Mouse (Mus musculus) colon, adult 2 months (tissue): ENCODE results near the gene Otud3. TPM values are rescaled to one million over a fixed set of nuclear protein-coding genes. Genes with fewer than 3 reads are reported as not detected.

Experiments used
- polyA plus RNA-seq: library from polyadenylated mRNA; depleted of rRNA; stranded (reverse); fragments of >200 nt; gene quantifications from 2 replicates; pipeline ENCODE4 v1.2.3, GENCODE M21; 2012; rRNA removed

Gene Otud3
- 11.8 and 12.4 TPM in 2 replicates for polyA plus RNA-seq

GRCm38 (mm10) chr4:138913797-138914196, at the start of gene Otud3:
Gene Otud3 (minus strand): TSS chr4:138913945.

DNA sequence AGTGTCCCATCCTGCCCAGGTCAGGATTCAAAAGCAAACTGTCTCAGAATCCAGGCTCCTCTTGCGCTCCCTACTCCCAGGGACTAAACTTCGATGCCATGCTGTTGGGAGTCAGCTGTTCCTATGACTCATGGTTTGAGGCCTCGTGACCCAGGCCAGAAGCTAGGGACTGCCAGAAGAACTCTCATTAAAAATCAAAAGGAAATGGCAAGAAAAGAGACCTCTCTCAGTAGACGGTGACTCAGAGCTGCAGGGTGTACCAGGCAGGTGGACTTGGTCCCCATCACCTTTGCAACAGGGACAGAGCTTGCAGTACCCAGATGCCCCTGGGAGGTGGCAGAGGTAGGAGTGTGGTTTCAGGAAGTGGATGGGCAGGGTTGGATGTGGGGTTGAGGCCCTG, 36.0 kb downstream of the Otud3 start, which contains the start of gene Pla2g2e:
Gene Pla2g2e, plus strand, starts transcription at position 212 of the 400 bp plus-strand sequence.

DNA sequence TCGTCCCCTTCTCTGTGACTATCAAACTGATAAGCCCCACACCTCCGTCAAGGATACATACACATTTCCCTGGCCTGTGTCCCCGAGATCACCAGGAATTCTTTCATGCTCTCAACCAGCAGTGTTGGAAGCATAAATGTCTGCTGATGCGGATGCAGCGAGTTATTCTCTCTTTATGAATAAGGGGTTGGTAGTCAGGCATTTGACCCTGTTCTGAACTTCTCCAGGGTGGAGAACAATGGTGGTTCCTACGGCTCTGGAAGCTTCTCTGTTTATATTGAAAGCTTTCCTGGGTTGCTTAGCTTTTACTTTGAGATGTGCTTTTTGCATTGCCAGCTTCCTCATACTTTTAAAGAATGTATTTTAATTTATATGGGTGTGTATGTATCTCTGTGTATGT, 39.9 kb downstream of the Otud3 start, which contains the start of gene Gm13030:
Gene Gm13030, minus strand, starts transcription at position 101 of the 400 bp plus-strand sequence.

GRCm38 (mm10) chr4:138863344-138863998, 50.3 kb downstream of the Otud3 start, which contains the start of gene Pla2g5:
Gene Pla2g5 (minus strand): TSS chr4:138863482.

Other genes with a start within 250 kb of the Otud3 start
- 2.1 and 2.4 TPM in 2 replicates for gene Pla2g2c, start 189.2 kb downstream of the Otud3 start, polyA plus RNA-seq
- 8.6 and 11.5 TPM in 2 replicates for gene Ubxn10, start 176.8 kb downstream of the Otud3 start, polyA plus RNA-seq
- 52.8 and 56.5 TPM in 2 replicates for gene Pla2g2f, start 156.3 kb downstream of the Otud3 start, polyA plus RNA-seq
- gene Pla2g2d, start 138.2 kb downstream of the Otud3 start, polyA plus RNA-seq = 1.4 and 1.6 TPM in 2 replicates
- gene Pla2g5, start 50.5 kb downstream of the Otud3 start, polyA plus RNA-seq = 34.1 and 44.1 TPM in 2 replicates
- not detected in 2 replicates for gene Gm13030, start 40.0 kb downstream of the Otud3 start, polyA plus RNA-seq
- 0.49 and 1.3 TPM in 2 replicates for gene Pla2g2e, start 36.0 kb downstream of the Otud3 start, polyA plus RNA-seq
- gene Rnf186, start 53.2 kb upstream of the Otud3 start, polyA plus RNA-seq = 677 and 736 TPM in 2 replicates
- 40.4 and 48.0 TPM in 2 replicates for gene Tmco4, start 58.9 kb upstream of the Otud3 start, polyA plus RNA-seq
- gene Htr6, start 161.6 kb upstream of the Otud3 start, polyA plus RNA-seq = 0.19 and 0.29 TPM in 2 replicates
- 210 and 301 TPM in 2 replicates for gene Nbl1, start 179.0 kb upstream of the Otud3 start, polyA plus RNA-seq
- gene Minos1, start 217.2 kb upstream of the Otud3 start, polyA plus RNA-seq = 32.4 and 37.6 TPM in 2 replicates